ENCODE assay signal across 8 mouse cellular contexts in genomic region chr17:88258361-88258796, GRCm38 (mm10).
DNase-seq lines count a peak whose midpoint lies in the region; ATAC-seq and TF ChIP-seq lines count a peak whose summit lies in the region.

No protein-coding gene starts in this region.

- no peak for TF ChIP-seq EP300 in MEL (IDR thresholded peaks at IDR 0.05; ENCODE audit: low read depth in 1 of 2, low read length in 2 of 2)

- H3K9ac ChIP-seq in hindbrain, embryonic 13.5 days, result no peak overlapping the region
- H3K9ac ChIP-seq in MEL (ENCODE audit: control insufficient read depth, low read depth, low read length, poor library complexity, severe bottlenecking), result no peak overlapping the region
- no peak overlapping the region for H3K9ac ChIP-seq in forebrain, embryonic 14.5 days (ENCODE audit: low read length)
- H3K9ac ChIP-seq in hindbrain, embryonic 14.5 days, result no peak overlapping the region

- no peak overlapping the region for H3K27ac ChIP-seq in hindbrain, embryonic 10.5 days
- no peak overlapping the region for H3K27ac ChIP-seq in hindbrain, embryonic 13.5 days
- no peak overlapping the region for H3K27ac ChIP-seq in MEL (ENCODE audit: control insufficient read depth, low read depth, low read length)
- no peak overlapping the region for H3K27ac ChIP-seq in forebrain, embryonic 14.5 days (ENCODE audit: low read depth, low read length)
- no peak overlapping the region for H3K27ac ChIP-seq in hindbrain, embryonic 14.5 days

- no peak for TF ChIP-seq RAD21 in MEL (IDR thresholded peaks at IDR 0.05; ENCODE audit: low read depth, low read length)

- DNase-seq in hindbrain, embryonic 10.5 days (ENCODE audit: low spot score), result peak; percentile 27
- peak; percentile 34 for DNase-seq in MEL (ENCODE audit: low read depth, low spot score)
- peak; percentile 58 to 70 for DNase-seq in heart, postnatal 10 days
- no peak for DNase-seq in frontal cortex, adult 2 months (ENCODE audit: extremely low spot score in 1 of 2, low spot score in 1 of 2)
- no peak for DNase-seq in forebrain, embryonic 14.5 days (ENCODE audit: low spot score)
- DNase-seq in hindbrain, embryonic 14.5 days (ENCODE audit: low spot score), result no peak

- H3K79me2 ChIP-seq in MEL (ENCODE audit: control insufficient read depth, insufficient read depth, low read length, poor library complexity), result no peaks in the 10 kb centered on the region

- no peak for TF ChIP-seq POLR2A in MEL (IDR thresholded peaks at IDR 0.05; ENCODE audit: control insufficient read depth in 1 of 2, insufficient read depth in 1 of 2, low read depth in 1 of 2, low read length in 2 of 2, poor library complexity in 1 of 2)

- peaks cover 39% of the 10 kb centered on the region for H3K4me1 ChIP-seq in hindbrain, embryonic 10.5 days (replicated peaks)
- H3K4me1 ChIP-seq in hindbrain, embryonic 13.5 days (replicated peaks), result peaks cover 16% of the 10 kb centered on the region
- no peaks in the 10 kb centered on the region for H3K4me1 ChIP-seq in MEL (ENCODE audit: control insufficient read depth in 1 of 2, insufficient read depth in 2 of 2, low read length in 2 of 2)
- H3K4me1 ChIP-seq in megakaryocyte, embryonic 14.5 days, result peaks cover 21% of the 10 kb centered on the region
- peaks cover 5% of the 10 kb centered on the region for H3K4me1 ChIP-seq in forebrain, embryonic 14.5 days (ENCODE audit: control insufficient read depth, insufficient read depth, low read length)
- H3K4me1 ChIP-seq in hindbrain, embryonic 14.5 days (replicated peaks; ENCODE audit: control insufficient read depth, insufficient read depth, low read length), result peaks cover 5% of the 10 kb centered on the region; the same call in 1 of the 2 replicates

- intact Hi-C loops in heart, postnatal 10 days (cut with DNase I), result loop anchor here (5.0 kb wide), 1 partner anchor 124 kb away; no protein-coding TSS in a partner anchor

- H3K27me3 ChIP-seq in hindbrain, embryonic 10.5 days (ENCODE audit: insufficient read depth, poor library complexity, severe bottlenecking), result no peaks in the 10 kb centered on the region
- no peaks in the 10 kb centered on the region for H3K27me3 ChIP-seq in hindbrain, embryonic 13.5 days
- no peaks in the 10 kb centered on the region for H3K27me3 ChIP-seq in MEL (ENCODE audit: control insufficient read depth in 1 of 2, insufficient read depth in 2 of 2, low read length in 2 of 2)
- peaks cover 5% of the 10 kb centered on the region for H3K27me3 ChIP-seq in megakaryocyte, embryonic 14.5 days (replicated peaks)
- no peaks in the 10 kb centered on the region for H3K27me3 ChIP-seq in forebrain, embryonic 14.5 days (replicated peaks; ENCODE audit: control insufficient read depth, insufficient read depth, low read length)
- H3K27me3 ChIP-seq in hindbrain, embryonic 14.5 days (ENCODE audit: control insufficient read depth, insufficient read depth, low read length), result no peaks in the 10 kb centered on the region

- WGBS in hindbrain, embryonic 10.5 days, result 69% methylated on average over 11 of the region's 11 CpGs
- WGBS in hindbrain, embryonic 13.5 days, result 82% methylated on average over 11 of the region's 11 CpGs
- WGBS in forebrain, embryonic 14.5 days, result 86% methylated on average over 11 of the region's 11 CpGs
- 74% methylated on average over 11 of the region's 11 CpGs for WGBS in hindbrain, embryonic 14.5 days

- no peaks in the 10 kb centered on the region for H3K36me3 ChIP-seq in hindbrain, embryonic 10.5 days
- no peaks in the 10 kb centered on the region for H3K36me3 ChIP-seq in hindbrain, embryonic 13.5 days
- H3K36me3 ChIP-seq in MEL (ENCODE audit: control insufficient read depth in 1 of 2, insufficient read depth in 2 of 2, low read length in 2 of 2), result no peaks in the 10 kb centered on the region
- no peaks in the 10 kb centered on the region for H3K36me3 ChIP-seq in megakaryocyte, embryonic 14.5 days (replicated peaks; ENCODE audit: low read length)
- H3K36me3 ChIP-seq in forebrain, embryonic 14.5 days (ENCODE audit: control insufficient read depth, insufficient read depth, low read length), result no peaks in the 10 kb centered on the region
- no peaks in the 10 kb centered on the region for H3K36me3 ChIP-seq in hindbrain, embryonic 14.5 days (replicated peaks; ENCODE audit: control insufficient read depth, insufficient read depth)

- H3K4me3 ChIP-seq in hindbrain, embryonic 10.5 days, result no peak overlapping the region
- no peak overlapping the region for H3K4me3 ChIP-seq in hindbrain, embryonic 13.5 days
- H3K4me3 ChIP-seq in MEL (ENCODE audit: control insufficient read depth in 1 of 2, insufficient read depth in 1 of 2, low read depth in 2 of 2, low read length in 2 of 2), result no peak overlapping the region
- peak overlapping the region; percentile 64 for H3K4me3 ChIP-seq in megakaryocyte, embryonic 14.5 days (replicated peaks)
- no peak overlapping the region for H3K4me3 ChIP-seq in forebrain, embryonic 14.5 days (ENCODE audit: low read depth, low read length)
- H3K4me3 ChIP-seq in hindbrain, embryonic 14.5 days (replicated peaks; ENCODE audit: low read length), result no peak overlapping the region

- ATAC-seq in hindbrain, embryonic 13.5 days (ENCODE audit: low FRiP score), result no peak
- ATAC-seq in forebrain, embryonic 14.5 days, result no peak
- ATAC-seq in hindbrain, embryonic 14.5 days (ENCODE audit: low FRiP score), result no peak

- H3K9me3 ChIP-seq in hindbrain, embryonic 10.5 days, result no peaks in the 10 kb centered on the region
- H3K9me3 ChIP-seq in hindbrain, embryonic 13.5 days, result no peaks in the 10 kb centered on the region
- no peaks in the 10 kb centered on the region for H3K9me3 ChIP-seq in MEL (replicated peaks; ENCODE audit: insufficient read depth, low read length)
- no peaks in the 10 kb centered on the region for H3K9me3 ChIP-seq in megakaryocyte, embryonic 14.5 days
- no peaks in the 10 kb centered on the region for H3K9me3 ChIP-seq in forebrain, embryonic 14.5 days (replicated peaks; ENCODE audit: control insufficient read depth, low read length)
- H3K9me3 ChIP-seq in hindbrain, embryonic 14.5 days (ENCODE audit: control insufficient read depth, low read length), result no peaks in the 10 kb centered on the region

- H3K4me2 ChIP-seq in hindbrain, embryonic 13.5 days, result no peak overlapping the region
- H3K4me2 ChIP-seq in forebrain, embryonic 14.5 days (ENCODE audit: low read length), result no peak overlapping the region
- H3K4me2 ChIP-seq in hindbrain, embryonic 14.5 days (replicated peaks), result no peak overlapping the region

- no peak for TF ChIP-seq CTCF in MEL (IDR thresholded peaks at IDR 0.05 in 2 of 3, conservative IDR thresholded peaks at IDR 0.05 in 1 of 3; ENCODE audit: control insufficient read depth in 1 of 3, insufficient read depth in 1 of 3, low read depth in 2 of 3, low read length in 3 of 3, poor library complexity in 1 of 3, severe bottlenecking in 1 of 3)

TF ChIP-seq in MEL, 35 proteins besides CTCF, POLR2A, EP300 and RAD21:
- TF ChIP-seq SMC3 (IDR thresholded peaks at IDR 0.05; ENCODE audit: low read depth, low read length) (no peak), MYB (IDR thresholded peaks at IDR 0.05; ENCODE audit: low read depth, low read length) (no peak), MYC (IDR thresholded peaks at IDR 0.05; ENCODE audit: low read depth, low read length) (no peak), NELFE (IDR thresholded peaks at IDR 0.05; ENCODE audit: low read depth, low read length) (no peak), TCF12 (IDR thresholded peaks at IDR 0.05; ENCODE audit: low read depth, low read length) (no peak), USF2 (IDR thresholded peaks at IDR 0.05; ENCODE audit: borderline replicate concordance in 1 of 2, insufficient read depth in 1 of 2, low read depth in 1 of 2, low read length in 2 of 2) (no peak), ETS1 (IDR thresholded peaks at IDR 0.05; ENCODE audit: low read depth, low read length) (no peak), GATA1 (IDR thresholded peaks at IDR 0.05; ENCODE audit: low read depth, low read length) (no peak), UBTF (IDR thresholded peaks at IDR 0.05; ENCODE audit: borderline replicate concordance, insufficient read depth, low read depth, low read length) (no peak), KAT2A (conservative IDR thresholded peaks at IDR 0.05; ENCODE audit: low read depth, low read length) (no peak), BHLHE40 (IDR thresholded peaks at IDR 0.05; ENCODE audit: borderline replicate concordance, low read depth, low read length) (no peak), POLR2AphosphoS5 (IDR thresholded peaks at IDR 0.05; ENCODE audit: borderline replicate concordance, low read depth, low read length) (no peak), CHD1 (IDR thresholded peaks at IDR 0.05; ENCODE audit: low read depth, low read length) (no peak), MXI1 (IDR thresholded peaks at IDR 0.05; ENCODE audit: low read depth, low read length) (no peak), ELF1 (IDR thresholded peaks at IDR 0.05; ENCODE audit: low read depth, low read length) (no peak), MAX (IDR thresholded peaks at IDR 0.05; ENCODE audit: low read length) (no peak)

Comparison
In these comparisons a context has a peak if more than half of its experiments do, and no peak if none do; other contexts are left out.
1. DNase-seq: peak in hindbrain, embryonic 10.5 days (single experiment), MEL (single experiment) and heart, postnatal 10 days (2 of 2); none in frontal cortex, adult 2 months (0 of 2), forebrain, embryonic 14.5 days (single experiment) and hindbrain, embryonic 14.5 days (single experiment).